Mouse (Mus musculus) MEL (cell line): ENCODE data around the gene Lrp6.

Experiments
- CTCF ChIP-seq, 3 experiments: IDR thresholded peaks in 2 of 3; conservative IDR thresholded peaks in 1 of 3; 2 replicates each; pipeline ENCODE4 v1.5.1; 2011 to 2012; ENCODE audit warnings: low read length in 3 of 3, low read depth in 2 of 3, mild to moderate bottlenecking in 2 of 3, improper control_type of control experiment in 1 of 3, inconsistent platforms in 1 of 3, mixed read lengths in 1 of 3, moderate library complexity in 1 of 3; ENCODE audit not compliant: control insufficient read depth in 1 of 3, insufficient read depth in 1 of 3, poor library complexity in 1 of 3, severe bottlenecking in 1 of 3
- E2F4 ChIP-seq: IDR thresholded peaks from 2 replicates; pipeline ENCODE4 v1.6.1; 2011; ENCODE audit warnings: low read depth, low read length, improper control_type of control experiment, borderline replicate concordance
- EP300 ChIP-seq, 2 experiments: IDR thresholded peaks; 2 replicates each; pipeline ENCODE4 v1.6.1; 2011; ENCODE audit warnings: improper control_type of control experiment in 2 of 2, low read length in 2 of 2, low read depth in 1 of 2, mild to moderate bottlenecking in 1 of 2
- ETS1 ChIP-seq: IDR thresholded peaks from 2 replicates; pipeline ENCODE4 v1.6.1; 2012; ENCODE audit warnings: low read depth, mild to moderate bottlenecking, inconsistent platforms, low read length, improper control_type of control experiment, moderate library complexity
- GABPA ChIP-seq: IDR thresholded peaks from 2 replicates; pipeline ENCODE4 v1.6.1; 2012; ENCODE audit warnings: low read depth, mild to moderate bottlenecking, inconsistent platforms, low read length, improper control_type of control experiment, moderate library complexity
- HCFC1 ChIP-seq: IDR thresholded peaks from 2 replicates; pipeline ENCODE4 v1.6.1; 2012; ENCODE audit warnings: low read depth, mild to moderate bottlenecking, inconsistent platforms, low read length, improper control_type of control experiment, moderate library complexity
- MAFK ChIP-seq: IDR thresholded peaks from 2 replicates; pipeline ENCODE4 v1.6.1; 2011; ENCODE audit warnings: low read depth, mild to moderate bottlenecking, low read length, improper control_type of control experiment, borderline replicate concordance
- POLR2A ChIP-seq, 2 experiments: IDR thresholded peaks; 2 replicates each; pipeline ENCODE4 v1.6.1; 2011 to 2012; ENCODE audit warnings: low read length in 2 of 2, mild to moderate bottlenecking in 2 of 2, control low read depth in 1 of 2, improper control_type of control experiment in 1 of 2, low read depth in 1 of 2, moderate library complexity in 1 of 2; ENCODE audit not compliant: control insufficient read depth in 1 of 2, insufficient read depth in 1 of 2, poor library complexity in 1 of 2
- TAL1 ChIP-seq: IDR thresholded peaks from 2 replicates; pipeline ENCODE4 v1.6.1; 2012; ENCODE audit warnings: mild to moderate bottlenecking, inconsistent platforms, low read length, moderate library complexity, mixed read lengths
- USF1 ChIP-seq: IDR thresholded peaks from 2 replicates; pipeline ENCODE4 v1.6.1; 2014; ENCODE audit warnings: low read depth, mild to moderate bottlenecking, inconsistent platforms, low read length, improper control_type of control experiment, moderate library complexity
- USF2 ChIP-seq, 2 experiments: IDR thresholded peaks; 2 replicates each; pipeline ENCODE4 v1.6.1; 2011 to 2012; ENCODE audit warnings: improper control_type of control experiment in 2 of 2, low read length in 2 of 2, borderline replicate concordance in 1 of 2, inconsistent platforms in 1 of 2, low read depth in 1 of 2, mild to moderate bottlenecking in 1 of 2; ENCODE audit not compliant: insufficient read depth in 1 of 2
- ZKSCAN1 ChIP-seq: IDR thresholded peaks from 2 replicates; pipeline ENCODE4 v1.6.1; 2012; ENCODE audit warnings: low read depth, mild to moderate bottlenecking, inconsistent platforms, low read length, improper control_type of control experiment, moderate library complexity
- ZMIZ1 ChIP-seq: IDR thresholded peaks from 2 replicates; pipeline ENCODE4 v1.6.1; 2012; ENCODE audit warnings: low read depth, mild to moderate bottlenecking, inconsistent platforms, low read length, improper control_type of control experiment, moderate library complexity
- ZNF384 ChIP-seq: IDR thresholded peaks from 2 replicates; pipeline ENCODE4 v1.6.1; 2012; ENCODE audit warnings: low read depth, mild to moderate bottlenecking, inconsistent platforms, low read length, improper control_type of control experiment

- TF ChIP-seq ZNF384 = no peak
- TF ChIP-seq CTCF (IDR thresholded peaks at IDR 0.05 in 2 of 3, conservative IDR thresholded peaks at IDR 0.05 in 1 of 3; ENCODE audit: control insufficient read depth in 1 of 3, insufficient read depth in 1 of 3, low read depth in 2 of 3, low read length in 3 of 3, poor library complexity in 1 of 3, severe bottlenecking in 1 of 3) = no peak
- no peak for TF ChIP-seq POLR2A (IDR thresholded peaks at IDR 0.05; ENCODE audit: control insufficient read depth in 1 of 2, insufficient read depth in 1 of 2, low read depth in 1 of 2, low read length in 2 of 2, poor library complexity in 1 of 2)
- no peak for TF ChIP-seq ZKSCAN1
- TF ChIP-seq E2F4 = no peak
- no peak for TF ChIP-seq EP300 (IDR thresholded peaks at IDR 0.05; ENCODE audit: low read depth in 1 of 2, low read length in 2 of 2)
- TF ChIP-seq USF1 = no peak
- TF ChIP-seq HCFC1 = no peak
- TF ChIP-seq ZMIZ1 = no peak
- TF ChIP-seq USF2 (IDR thresholded peaks at IDR 0.05; ENCODE audit: borderline replicate concordance in 1 of 2, insufficient read depth in 1 of 2, low read depth in 1 of 2, low read length in 2 of 2) = no peak
- no peak for TF ChIP-seq MAFK
- TF ChIP-seq GABPA = no peak
- no peak for TF ChIP-seq ETS1
- no peak for TF ChIP-seq TAL1
Observed at GRCm38 (mm10) chr6:134578039-134578438, 11.3 kb upstream of the Lrp6 start.
